Mouse (Mus musculus) heart, postnatal 0 days (tissue): ENCODE measurements around the gene Ly6c2.
"Not testable (repeated sequence)": the region's sequence is repeated elsewhere in the genome, so short reads cannot be mapped to it uniquely, and the experiment has no call there.

Experiments used
- CTCF ChIP-seq: IDR thresholded peaks from 2 replicates; pipeline ENCODE4 v1.5.1; 2016; ENCODE audit warnings: antibody characterized with exemption, control low read depth, low read depth
- EP300 ChIP-seq: IDR thresholded peaks from 2 replicates; pipeline ENCODE4 v1.6.1; 2016; ENCODE audit warnings: antibody characterized with exemption, low read depth

DNA sequence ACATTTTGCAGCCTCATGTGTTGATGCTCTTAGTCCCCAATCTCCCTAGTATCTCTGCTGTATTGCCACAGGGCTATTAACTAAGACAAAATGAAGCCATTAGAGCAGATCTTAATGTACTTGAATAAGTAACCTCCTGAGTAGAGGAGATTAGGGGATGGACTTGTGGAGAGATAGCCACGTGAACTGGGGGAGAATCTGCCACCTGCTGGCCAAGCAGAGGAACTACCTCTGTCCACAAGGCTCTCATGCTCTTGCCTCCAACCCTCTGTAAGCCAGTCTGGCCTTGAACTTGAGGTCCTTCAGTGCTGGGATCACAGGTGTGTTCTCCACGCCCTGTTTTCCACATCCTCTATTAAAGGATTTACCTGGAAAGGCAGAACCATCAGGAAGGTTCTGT lies 23.7 kb downstream of the Ly6c2 start:
- TF ChIP-seq CTCF = peak; percentile 50
- not testable (repeated sequence) for TF ChIP-seq EP300
